Mouse (Mus musculus) embryo, embryonic 10 days (tissue): ENCODE measurements at regions not wholly inside any gene's neighbourhood (a gene's known extent, or its start where the extent isn't known, plus 50 kb on each side); places are given as distances from the start of the nearest gene placed in this dataset.

ENCODE experiments used
- DNase-seq: peaks from one replicate; pipeline ENCODE4 v3.0.0-alpha.2; 2015; ENCODE audit warnings: low spot score

DNA sequence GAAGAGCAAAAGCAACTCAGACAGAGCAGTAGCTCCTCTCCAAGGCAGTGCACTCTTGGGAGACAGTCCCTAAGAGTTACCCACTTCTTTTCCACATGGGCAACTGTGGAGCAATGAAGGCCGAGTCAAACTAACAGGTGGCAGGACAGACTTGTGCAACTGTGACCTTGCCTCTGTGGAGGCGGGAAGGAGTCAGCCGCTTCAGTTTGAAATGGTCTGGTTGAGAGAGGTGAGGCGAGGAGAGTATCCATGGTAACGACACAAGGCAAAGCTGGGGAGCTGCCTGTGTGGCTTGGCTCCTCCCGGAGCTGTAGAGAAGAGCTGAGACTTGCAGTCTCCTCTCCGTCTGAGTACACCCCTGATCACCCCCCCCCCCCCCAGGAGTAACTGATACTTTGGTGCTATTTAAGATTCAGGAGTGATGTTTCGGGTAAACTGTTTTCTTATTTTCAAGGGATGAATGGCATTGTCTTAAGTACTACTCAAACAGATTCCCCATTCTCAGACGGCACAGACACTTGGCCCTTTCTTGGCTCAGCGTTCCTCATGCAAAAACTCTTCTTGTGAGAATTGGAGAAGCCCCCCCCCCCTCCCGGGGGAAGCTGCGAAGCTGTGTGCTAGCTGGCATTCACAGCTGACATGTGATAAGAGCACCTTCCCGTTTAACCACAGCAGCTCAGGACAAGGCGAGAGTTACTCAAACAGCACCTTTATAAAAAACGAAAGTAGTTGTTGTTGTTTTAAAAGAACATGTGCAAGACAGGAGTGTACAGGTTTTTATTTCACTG is 54.9 kb upstream of the Chst1 start:
- DNase-seq = peak; percentile 65

DNA sequence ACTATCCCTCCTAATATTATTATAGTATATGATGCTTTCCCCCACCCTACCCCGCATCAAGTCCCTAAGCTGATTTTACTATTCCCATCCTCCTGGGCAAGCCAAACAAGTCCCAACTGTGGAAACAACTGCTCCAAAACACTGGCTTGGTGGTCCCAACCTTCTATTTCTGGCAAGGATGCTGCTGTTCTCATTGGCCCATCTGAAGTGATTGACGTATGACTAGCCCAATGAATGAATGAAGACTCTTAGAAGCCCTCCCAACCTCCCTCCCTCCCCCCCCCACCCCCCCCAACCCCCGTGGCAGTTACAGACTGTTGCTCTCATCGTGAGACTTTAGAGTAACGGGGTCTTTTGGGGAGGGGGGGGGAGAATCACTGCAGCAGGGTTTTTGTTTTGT is 58.7 kb upstream of the Chst1 start:
- DNase-seq = no peak

- no peak for DNase-seq
Observed at GRCm38 (mm10) chr2:92531996-92532395, 67.5 kb upstream of the Chst1 start.

DNA sequence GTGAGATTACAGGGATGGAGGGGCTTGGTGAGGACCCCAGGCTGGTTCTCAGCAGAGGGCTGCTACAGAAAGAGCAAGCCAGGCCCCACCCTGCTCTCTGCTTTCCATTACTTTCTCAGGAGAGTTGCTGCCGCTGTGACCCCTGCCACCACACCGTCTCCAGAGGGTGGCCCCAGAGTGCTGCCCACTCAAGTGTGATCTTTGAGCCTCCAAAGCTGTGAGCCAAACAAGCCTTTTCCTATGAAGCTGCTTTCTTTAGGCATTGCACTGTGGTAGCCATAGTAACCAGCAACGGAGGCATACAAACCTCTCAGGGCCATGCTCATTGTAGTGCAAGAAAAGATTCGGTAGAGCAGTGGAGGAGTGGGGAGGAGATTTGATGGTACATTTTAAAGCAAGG is 68.8 kb upstream of the Chst1 start:
- peak; percentile 50 for DNase-seq

DNA sequence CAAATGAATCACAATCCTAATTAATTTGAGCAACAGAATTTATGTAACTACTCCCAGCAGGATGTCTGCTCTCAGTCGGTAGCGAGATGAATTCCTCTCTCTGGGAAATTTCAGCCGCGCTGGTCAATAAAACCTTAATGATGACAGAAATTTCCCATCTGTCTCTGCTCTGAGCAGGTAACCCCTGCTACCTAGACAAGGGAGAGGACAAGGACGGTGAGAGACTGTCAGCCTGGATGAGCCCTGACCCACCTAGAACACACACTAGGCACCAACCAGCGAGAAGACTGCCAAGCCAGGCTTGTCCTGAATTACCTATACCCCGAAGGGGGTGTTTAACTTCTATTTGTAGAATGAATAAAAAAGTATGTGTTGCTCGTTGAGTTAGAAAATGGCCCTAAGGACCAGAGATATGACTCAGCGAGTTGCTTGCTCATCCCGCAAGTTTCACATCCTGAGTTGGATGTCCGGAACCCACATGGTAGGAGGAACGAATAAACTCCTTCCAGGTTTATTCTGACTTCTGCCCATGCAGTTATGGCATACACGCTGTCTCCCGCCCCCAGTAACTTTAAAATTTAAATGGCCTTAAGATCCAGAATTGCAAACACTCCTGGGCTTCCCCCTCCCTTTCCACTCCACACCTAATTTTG is 69.5 kb upstream of the Slc35c1 start:
- DNase-seq = no peak

DNA sequence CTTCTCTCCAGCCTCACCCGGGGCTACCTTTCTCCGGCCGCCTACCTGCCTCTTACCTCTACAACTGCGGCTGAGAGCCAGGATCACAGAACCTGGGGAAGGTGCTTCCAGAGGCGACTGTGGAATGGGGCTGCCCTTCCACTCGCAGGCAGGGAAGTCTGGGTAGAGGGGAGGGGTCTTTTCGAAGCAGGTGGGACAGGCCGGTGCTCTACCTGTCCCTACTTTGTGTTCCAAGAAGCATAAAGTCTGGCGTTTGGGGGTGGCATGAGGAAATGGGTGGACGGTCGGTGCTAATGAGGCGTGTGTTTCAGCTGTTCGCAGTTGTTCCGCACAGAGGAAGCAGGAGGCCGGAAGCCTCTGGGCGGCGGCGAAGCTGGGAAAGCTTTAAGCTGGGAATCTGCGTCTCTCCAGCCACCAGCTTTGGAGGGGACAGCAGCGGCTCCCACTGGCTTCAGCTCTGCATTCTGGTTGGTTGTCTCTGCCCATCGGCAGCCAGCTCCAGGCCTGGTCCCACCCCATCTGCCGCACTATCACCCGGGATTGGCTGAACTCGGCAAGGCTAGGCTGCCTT is 68.8 kb upstream of the Slc35c1 start:
- peak; percentile 93 for DNase-seq

DNA sequence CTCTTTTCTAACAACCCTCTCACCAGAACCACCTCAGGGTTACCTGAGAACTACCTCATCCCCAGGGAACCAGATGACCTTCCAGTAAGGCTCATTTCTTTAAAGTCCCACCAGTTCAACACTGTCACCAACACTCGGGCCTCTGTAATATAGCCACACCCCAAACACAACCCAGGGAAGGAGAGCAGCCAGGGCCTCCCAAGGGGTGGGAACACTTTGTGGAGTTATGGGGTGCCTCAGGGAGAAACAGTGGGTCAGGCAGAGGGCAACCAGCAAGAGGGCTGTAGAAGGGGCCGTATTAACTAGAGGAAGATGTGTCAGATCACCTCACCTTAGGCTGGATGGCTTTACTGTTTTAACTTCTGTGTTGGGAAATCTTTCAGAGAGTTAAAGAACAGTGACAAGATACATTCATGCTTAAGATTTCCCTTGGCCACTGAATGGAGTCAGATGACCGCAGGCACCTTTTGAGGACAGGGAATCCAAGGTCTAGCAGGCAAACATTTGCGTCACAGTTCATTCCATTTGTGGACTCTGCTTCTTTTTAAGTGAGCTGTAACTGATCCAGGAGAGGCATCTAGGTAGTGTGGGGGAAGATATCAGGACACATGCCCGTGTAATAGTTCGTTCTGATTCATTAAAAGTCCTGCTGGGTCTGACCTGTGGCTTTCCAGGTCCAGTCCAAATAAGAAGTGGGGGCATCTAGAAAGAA is 67.9 kb upstream of the Slc35c1 start:
- no peak for DNase-seq

- DNase-seq = no peak
Observed at GRCm38 (mm10) chr2:92526676-92527395, 66.5 kb upstream of the Slc35c1 start.

- no peak for DNase-seq
Observed at GRCm38 (mm10) chr2:92525628-92526027, 65.3 kb upstream of the Slc35c1 start.

DNA sequence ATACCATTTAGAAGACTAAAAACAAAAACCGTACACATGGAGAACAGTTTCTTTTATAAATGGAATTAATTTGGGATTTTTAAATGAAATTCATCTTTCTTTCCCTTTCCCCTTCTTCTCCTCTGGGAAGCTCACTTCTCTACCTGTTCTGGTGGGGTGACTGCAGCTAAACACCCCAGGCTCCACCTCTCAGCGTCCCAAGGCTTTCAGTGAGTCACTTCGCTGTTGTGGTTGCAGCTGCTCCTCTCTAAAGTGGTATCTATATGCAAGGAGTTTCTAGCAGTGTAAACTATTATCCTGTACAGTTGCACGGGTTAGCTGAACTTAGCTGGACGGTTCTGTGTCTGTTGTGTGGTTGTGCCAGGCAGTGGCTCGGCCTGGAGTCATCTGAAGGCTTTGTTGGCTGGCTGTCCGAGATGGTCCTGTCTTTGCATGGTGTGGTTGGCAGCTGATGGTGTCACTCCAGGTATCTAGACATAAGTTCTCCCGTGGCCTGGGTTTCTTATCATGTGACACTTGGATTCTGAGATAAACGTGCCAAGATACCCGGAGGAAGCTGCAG is 64.8 kb upstream of the Slc35c1 start:
- no peak for DNase-seq

GRCm38 (mm10) chr2:92524346-92524905 is 64.1 kb upstream of the Slc35c1 start:
- DNase-seq = no peak

DNA sequence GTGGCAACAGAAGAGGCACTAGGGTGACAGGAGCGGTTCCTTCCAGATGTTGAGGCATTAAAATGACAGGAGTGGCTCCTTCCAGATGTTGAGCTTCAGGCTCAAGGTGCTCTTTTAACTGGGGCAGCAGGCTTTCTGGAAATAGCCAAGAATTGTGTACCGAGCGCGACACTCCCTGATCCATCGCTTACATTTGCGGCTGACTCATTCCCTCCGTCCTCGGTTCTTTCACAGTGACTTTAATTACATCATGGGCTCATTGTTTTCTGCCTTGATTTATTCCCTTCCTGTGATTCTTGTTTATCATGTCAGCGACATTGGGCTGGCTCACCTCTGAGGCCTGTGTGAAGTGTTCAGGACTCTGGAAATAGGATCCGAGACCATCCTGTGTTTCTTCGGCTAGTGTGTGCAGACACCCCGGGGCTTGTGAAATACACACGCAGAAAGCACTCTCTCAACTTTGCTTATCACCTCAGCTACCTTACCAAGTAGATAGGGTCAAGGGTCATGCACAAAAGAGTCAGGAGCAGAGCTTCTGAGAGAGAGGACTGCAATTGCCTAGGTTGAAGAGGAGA is 63.1 kb upstream of the Slc35c1 start:
- DNase-seq = no peak

DNA sequence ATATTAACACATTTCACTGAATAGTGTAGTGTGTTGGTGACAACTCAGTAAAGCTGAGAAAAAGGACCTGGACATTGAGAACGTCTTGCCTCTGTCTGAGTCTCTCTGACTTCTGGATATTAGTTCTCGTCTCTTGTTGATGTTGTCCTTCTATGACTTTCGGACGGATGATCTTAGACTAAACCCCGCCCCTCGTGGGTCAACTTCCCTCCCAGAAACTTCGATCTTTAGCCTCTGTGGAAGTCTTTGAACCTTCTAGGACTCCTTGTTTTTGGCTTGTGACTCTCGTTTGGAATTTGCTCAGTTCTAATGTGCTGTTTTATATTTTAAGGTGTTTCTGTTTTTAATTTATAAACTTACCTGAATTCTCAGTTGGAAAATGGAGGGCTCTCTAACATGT is 61.2 kb upstream of the Slc35c1 start:
- DNase-seq = no peak

- no peak for DNase-seq
Observed at GRCm38 (mm10) chr2:92519396-92519795, 59.1 kb upstream of the Slc35c1 start.

DNA sequence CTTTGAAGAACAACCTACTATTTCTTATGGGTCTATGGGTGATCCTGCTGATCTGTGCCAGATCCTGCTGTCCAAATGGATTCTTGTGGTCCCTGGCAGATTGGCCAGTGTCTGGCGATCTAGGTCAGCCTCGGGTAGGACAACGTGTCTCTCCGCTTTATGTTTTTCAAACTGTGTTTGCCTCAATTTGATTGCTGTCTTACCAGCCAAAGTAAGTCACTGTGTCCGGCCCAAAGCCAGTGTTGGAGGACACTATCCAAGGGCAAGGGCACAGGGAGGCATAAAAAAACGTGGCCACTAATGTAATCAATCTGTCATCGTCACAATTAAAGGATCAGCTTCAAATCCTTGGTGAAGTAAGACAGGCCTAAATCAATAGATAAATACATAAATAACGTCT is 58.6 kb upstream of the Slc35c1 start:
- DNase-seq = no peak

GRCm38 (mm10) chr2:92514961-92515360 is 54.6 kb upstream of the Slc35c1 start:
- DNase-seq = no peak

- DNase-seq = no peak
Observed at GRCm38 (mm10) chr2:92511771-92512744, 51.7 kb upstream of the Slc35c1 start.
